Comparison of ENCODE assay signal across 9 mouse cellular contexts in genomic region chr12:104473492-104473891, GRCm38 (mm10). TPM values are rescaled to one million over a fixed set of nuclear protein-coding genes. Genes with fewer than 3 reads are reported as not detected.
DNase-seq lines count a peak whose midpoint lies in the region; ATAC-seq and TF ChIP-seq lines count a peak whose summit lies in the region.
"Had no signal": no experiment of that assay in that cellular context is flagged by ENCODE, and none has a peak within 500 bp of the region (broad histone marks: within the 10 kb centered on the region; RNA-seq: fewer than 3 reads in every experiment).

No protein-coding gene starts in this region.

- peaks cover 40% of the 10 kb centered on the region for H3K4me1 ChIP-seq in heart, embryonic 10.5 days
- peaks cover 75% of the 10 kb centered on the region for H3K4me1 ChIP-seq in embryonic facial prominence, embryonic 10.5 days
- H3K4me1 ChIP-seq in hindbrain, embryonic 15.5 days (replicated peaks) = peaks cover 28% of the 10 kb centered on the region
- peaks cover 39% of the 10 kb centered on the region for H3K4me1 ChIP-seq in midbrain, embryonic 13.5 days (replicated peaks)

- peak overlapping the region; percentile 69 for H3K4me2 ChIP-seq in hindbrain, embryonic 15.5 days
- peak overlapping the region; percentile 59 for H3K4me2 ChIP-seq in midbrain, embryonic 13.5 days (replicated peaks)

- DNase-seq in heart, embryonic 10.5 days (ENCODE audit: low spot score) = no peak
- DNase-seq in heart, adult 9 months (ENCODE audit: low spot score in 2 of 2) = no peak
- DNase-seq in embryonic facial prominence, embryonic 10.5 days (ENCODE audit: low spot score) = no peak
- no peak for DNase-seq in layer of hippocampus, adult 2 months (ENCODE audit: low spot score in 2 of 2)
- DNase-seq in adrenal gland, adult 18-20 months (ENCODE audit: low spot score in 2 of 2) = no peak

- peak overlapping the region; percentile 75 for H3K4me3 ChIP-seq in heart, embryonic 10.5 days
- H3K4me3 ChIP-seq in embryonic facial prominence, embryonic 10.5 days = peak overlapping the region; percentile 75
- H3K4me3 ChIP-seq in hindbrain, embryonic 15.5 days = peak overlapping the region; percentile 38
- peak overlapping the region; percentile 39 for H3K4me3 ChIP-seq in midbrain, embryonic 13.5 days (replicated peaks)
- no peak overlapping the region; the same call in 1 of the 2 replicates for H3K4me3 ChIP-seq in layer of hippocampus, adult 2 months

- ATAC-seq in hindbrain, embryonic 15.5 days (ENCODE audit: low FRiP score, low read depth) = no peak
- no peak for ATAC-seq in midbrain, embryonic 13.5 days
- ATAC-seq in megakaryocyte-erythroid progenitor cell, adult 5-6 weeks (replicated peaks; ENCODE audit: low FRiP score, low TSS enrichment, poor library complexity, severe bottlenecking) = no peak

- no peak for TF ChIP-seq CTCF in layer of hippocampus, adult 2 months (conservative IDR thresholded peaks at IDR 0.05)

- H3K9ac ChIP-seq in hindbrain, embryonic 15.5 days = no peak overlapping the region
- H3K9ac ChIP-seq in midbrain, embryonic 13.5 days (replicated peaks) = no peak overlapping the region

- H3K27ac ChIP-seq in heart, embryonic 10.5 days = no peak overlapping the region
- H3K27ac ChIP-seq in embryonic facial prominence, embryonic 10.5 days (replicated peaks) = peak overlapping the region; percentile 91
- H3K27ac ChIP-seq in hindbrain, embryonic 15.5 days (replicated peaks) = no peak overlapping the region
- no peak overlapping the region for H3K27ac ChIP-seq in midbrain, embryonic 13.5 days
- no peak overlapping the region for H3K27ac ChIP-seq in layer of hippocampus, adult 2 months

- no peaks in the 10 kb centered on the region for H3K36me3 ChIP-seq in heart, embryonic 10.5 days
- no peaks in the 10 kb centered on the region; the same call in 1 of the 2 replicates for H3K36me3 ChIP-seq in embryonic facial prominence, embryonic 10.5 days (replicated peaks)
- H3K36me3 ChIP-seq in hindbrain, embryonic 15.5 days = no peaks in the 10 kb centered on the region
- no peaks in the 10 kb centered on the region for H3K36me3 ChIP-seq in midbrain, embryonic 13.5 days

- H3K27me3 ChIP-seq in heart, embryonic 10.5 days (ENCODE audit: insufficient read depth, poor library complexity, severe bottlenecking) = peaks cover 88% of the 10 kb centered on the region
- peaks cover 100% of the 10 kb centered on the region for H3K27me3 ChIP-seq in embryonic facial prominence, embryonic 10.5 days (replicated peaks; ENCODE audit: low read depth, poor library complexity, severe bottlenecking)
- peaks cover 66% of the 10 kb centered on the region for H3K27me3 ChIP-seq in hindbrain, embryonic 15.5 days
- peaks cover 98% of the 10 kb centered on the region for H3K27me3 ChIP-seq in midbrain, embryonic 13.5 days

- no peaks in the 10 kb centered on the region for H3K9me3 ChIP-seq in heart, embryonic 10.5 days
- no peaks in the 10 kb centered on the region for H3K9me3 ChIP-seq in embryonic facial prominence, embryonic 10.5 days
- H3K9me3 ChIP-seq in hindbrain, embryonic 15.5 days = no peaks in the 10 kb centered on the region
- no peaks in the 10 kb centered on the region for H3K9me3 ChIP-seq in midbrain, embryonic 13.5 days

- under 1% methylated on average over 16 of the region's 18 CpGs for WGBS in heart, embryonic 10.5 days
- under 1% methylated on average over 17 of the region's 18 CpGs for WGBS in embryonic facial prominence, embryonic 10.5 days
- under 1% methylated on average over 17 of the region's 18 CpGs for WGBS in hindbrain, embryonic 15.5 days
- 1% methylated on average over 17 of the region's 18 CpGs for WGBS in midbrain, embryonic 13.5 days

RNA-seq across cellular contexts. Expression of gene Gsc, which starts 0.4 kb away (rescaled TPM):
- polyA plus RNA-seq in heart, embryonic 10.5 days (2016; fragmentation: Nextera tagmentation; extraction: Ambion mirVana) = 1.2 and 4.0 TPM in 2 replicates
- 11.8 and 20.4 TPM in 2 replicates for polyA plus RNA-seq in embryonic facial prominence, embryonic 10.5 days (2016; fragmentation: Nextera tagmentation; extraction: Ambion mirVana)
- 0.16 and 0.21 TPM in 2 replicates for polyA plus RNA-seq in hindbrain, embryonic 15.5 days (2015; fragmentation: Nextera tagmentation; extraction: Ambion mirVana)
- 0.32 TPM in 1 of 2 replicates, not detected in the other for polyA plus RNA-seq in midbrain, embryonic 13.5 days (2015; fragmentation: Nextera tagmentation; extraction: Ambion mirVana)
- not detected for total RNA-seq in layer of hippocampus, adult 2 months (2021)
- total RNA-seq in adrenal gland, adult 18-20 months (2021) = not detected
- total RNA-seq in megakaryocyte-erythroid progenitor cell, adult 5-6 weeks (2014; fragmentation: Nextera tagmentation) = not detected in 2 replicates
- not detected in 2 replicates for total RNA-seq in megakaryocyte-erythroid progenitor cell, adult 5-6 weeks (2017)
- polyA plus RNA-seq: C2C12 had no signal
